Mouse (Mus musculus): ENCODE results near the gene Hoxa6. TPM values are rescaled to one million over a fixed set of nuclear protein-coding genes. Genes with fewer than 3 reads are reported as not detected.

Gene Hoxa6
- polyA plus RNA-seq, 1 experiment: not detected

DNA sequence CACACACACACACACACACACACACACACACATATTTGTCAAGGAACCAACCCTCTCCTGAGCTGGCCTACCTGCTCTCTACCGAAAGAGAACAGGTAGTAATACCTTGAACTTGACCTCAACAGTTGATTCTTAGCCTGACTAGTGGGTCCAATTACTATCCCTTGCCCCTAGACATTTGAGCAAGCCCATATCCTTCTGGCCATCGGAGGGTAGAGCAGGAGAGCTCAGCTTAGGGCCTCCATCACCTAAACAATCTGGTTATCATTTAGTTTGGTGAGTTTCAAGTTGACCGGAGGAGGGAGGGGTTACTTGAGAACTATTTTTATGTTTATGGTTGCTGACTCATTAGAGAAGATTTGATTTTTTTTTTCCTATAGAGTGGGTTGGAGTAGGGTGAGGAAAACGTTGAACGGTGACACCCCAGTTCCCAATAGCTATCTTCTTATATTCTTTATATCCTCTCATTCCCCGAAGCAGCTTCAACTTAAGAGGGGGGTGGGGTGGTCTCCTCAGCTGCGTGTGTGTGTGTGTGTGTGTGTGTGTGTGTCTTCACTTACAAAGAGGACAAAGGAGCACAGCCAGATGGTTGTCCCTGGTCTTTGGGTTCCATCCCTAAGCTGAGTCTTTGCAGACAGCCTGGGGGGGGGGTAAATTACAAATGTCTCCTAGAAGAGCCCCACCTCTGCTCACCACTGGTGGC is 42.8 kb upstream of the Hoxa6 start:
- 7% methylated on average over 7 of the region's 7 CpGs for WGBS
- TF ChIP-seq POLR2A (IDR thresholded peaks at IDR 0.05; ENCODE audit: low read depth, low read length) (no peak), CTCF (IDR thresholded peaks at IDR 0.05; ENCODE audit: extremely low read depth, insufficient read depth, insufficient read length, insufficient replicate concordance) (no peak)
- Histone ChIP-seq H3K27ac (ENCODE audit: insufficient read depth, low read length) (no peak overlapping the region), H3K4me1 (ENCODE audit: control insufficient read depth, insufficient read depth, insufficient read length) (peaks cover 7% of the 10 kb centered on the region), H3K36me3 (ENCODE audit: control insufficient read depth, insufficient read depth, low read length) (no peaks in the 10 kb centered on the region), H3K27me3 (ENCODE audit: control insufficient read depth, insufficient read depth, low read length) (peaks cover 56% of the 10 kb centered on the region), H3K4me3 (ENCODE audit: extremely low read depth, insufficient read depth, insufficient read length) (no peak overlapping the region)
- no peak for DNase-seq (ENCODE audit: low read depth in 1 of 2, low spot score in 2 of 2)

- 15% methylated on average over 4 of the region's 4 CpGs for WGBS
- TF ChIP-seq CTCF (IDR thresholded peaks at IDR 0.05; ENCODE audit: extremely low read depth, insufficient read depth, insufficient read length, insufficient replicate concordance): no peak
- TF ChIP-seq POLR2A (IDR thresholded peaks at IDR 0.05; ENCODE audit: low read depth, low read length): no peak
- Histone ChIP-seq H3K36me3 (ENCODE audit: control insufficient read depth, insufficient read depth, low read length) (no peaks in the 10 kb centered on the region), H3K27me3 (ENCODE audit: control insufficient read depth, insufficient read depth, low read length) (peaks cover 70% of the 10 kb centered on the region), H3K4me1 (ENCODE audit: control insufficient read depth, insufficient read depth, insufficient read length) (peaks cover 14% of the 10 kb centered on the region), H3K27ac (ENCODE audit: insufficient read depth, low read length) (no peak overlapping the region), H3K4me3 (ENCODE audit: extremely low read depth, insufficient read depth, insufficient read length) (no peak overlapping the region)
- DNase-seq (ENCODE audit: low read depth in 1 of 2, low spot score in 2 of 2): no peak
Observed at GRCm38 (mm10) chr6:52249826-52250225, 41.3 kb upstream of the Hoxa6 start.

DNA sequence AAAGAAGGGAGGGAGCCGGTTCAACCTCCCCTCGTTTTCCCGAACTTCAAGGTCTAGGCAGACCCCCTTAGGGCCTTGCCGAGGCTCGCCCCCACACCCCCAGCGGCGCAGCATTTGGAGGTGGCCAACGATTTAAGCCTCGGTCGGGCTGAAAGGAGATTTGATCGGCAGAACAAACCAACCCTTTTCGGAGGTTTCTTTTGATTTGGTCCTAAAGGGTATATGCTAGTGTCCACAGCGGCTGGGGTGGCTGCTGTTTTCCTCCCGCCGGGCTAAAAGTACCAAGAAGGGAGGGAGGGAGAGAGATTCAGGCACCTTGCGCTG is 40.9 kb upstream of the Hoxa6 start:
- H3K4me3 ChIP-seq (ENCODE audit: extremely low read depth, insufficient read depth, insufficient read length): no peak overlapping the region
- WGBS: 3% methylated on average over 16 of the region's 16 CpGs
- H3K27ac ChIP-seq (ENCODE audit: insufficient read depth, low read length): no peak overlapping the region
- H3K27me3 ChIP-seq (ENCODE audit: control insufficient read depth, insufficient read depth, low read length): peaks cover 74% of the 10 kb centered on the region
- TF ChIP-seq CTCF (IDR thresholded peaks at IDR 0.05; ENCODE audit: extremely low read depth, insufficient read depth, insufficient read length, insufficient replicate concordance): no peak
- no peak for TF ChIP-seq POLR2A (IDR thresholded peaks at IDR 0.05; ENCODE audit: low read depth, low read length)
- no peaks in the 10 kb centered on the region for H3K36me3 ChIP-seq (ENCODE audit: control insufficient read depth, insufficient read depth, low read length)
- H3K4me1 ChIP-seq (ENCODE audit: control insufficient read depth, insufficient read depth, insufficient read length): peaks cover 15% of the 10 kb centered on the region
- DNase-seq (ENCODE audit: low read depth in 1 of 2, low spot score in 2 of 2): no peak

GRCm38 (mm10) chr6:52248638-52249414 is 40.3 kb upstream of the Hoxa6 start:
- no peak overlapping the region for H3K27ac ChIP-seq (ENCODE audit: insufficient read depth, low read length)
- TF ChIP-seq CTCF (IDR thresholded peaks at IDR 0.05; ENCODE audit: extremely low read depth, insufficient read depth, insufficient read length, insufficient replicate concordance) (no peak), POLR2A (IDR thresholded peaks at IDR 0.05; ENCODE audit: low read depth, low read length) (no peak)
- H3K4me1 ChIP-seq (ENCODE audit: control insufficient read depth, insufficient read depth, insufficient read length): peaks cover 15% of the 10 kb centered on the region
- H3K27me3 ChIP-seq (ENCODE audit: control insufficient read depth, insufficient read depth, low read length): peaks cover 74% of the 10 kb centered on the region
- DNase-seq (ENCODE audit: low read depth in 1 of 2, low spot score in 2 of 2): no peak
- no peaks in the 10 kb centered on the region for H3K36me3 ChIP-seq (ENCODE audit: control insufficient read depth, insufficient read depth, low read length)
- no peak overlapping the region for H3K4me3 ChIP-seq (ENCODE audit: extremely low read depth, insufficient read depth, insufficient read length)
- WGBS: 6% methylated on average over 27 of the region's 27 CpGs

DNA sequence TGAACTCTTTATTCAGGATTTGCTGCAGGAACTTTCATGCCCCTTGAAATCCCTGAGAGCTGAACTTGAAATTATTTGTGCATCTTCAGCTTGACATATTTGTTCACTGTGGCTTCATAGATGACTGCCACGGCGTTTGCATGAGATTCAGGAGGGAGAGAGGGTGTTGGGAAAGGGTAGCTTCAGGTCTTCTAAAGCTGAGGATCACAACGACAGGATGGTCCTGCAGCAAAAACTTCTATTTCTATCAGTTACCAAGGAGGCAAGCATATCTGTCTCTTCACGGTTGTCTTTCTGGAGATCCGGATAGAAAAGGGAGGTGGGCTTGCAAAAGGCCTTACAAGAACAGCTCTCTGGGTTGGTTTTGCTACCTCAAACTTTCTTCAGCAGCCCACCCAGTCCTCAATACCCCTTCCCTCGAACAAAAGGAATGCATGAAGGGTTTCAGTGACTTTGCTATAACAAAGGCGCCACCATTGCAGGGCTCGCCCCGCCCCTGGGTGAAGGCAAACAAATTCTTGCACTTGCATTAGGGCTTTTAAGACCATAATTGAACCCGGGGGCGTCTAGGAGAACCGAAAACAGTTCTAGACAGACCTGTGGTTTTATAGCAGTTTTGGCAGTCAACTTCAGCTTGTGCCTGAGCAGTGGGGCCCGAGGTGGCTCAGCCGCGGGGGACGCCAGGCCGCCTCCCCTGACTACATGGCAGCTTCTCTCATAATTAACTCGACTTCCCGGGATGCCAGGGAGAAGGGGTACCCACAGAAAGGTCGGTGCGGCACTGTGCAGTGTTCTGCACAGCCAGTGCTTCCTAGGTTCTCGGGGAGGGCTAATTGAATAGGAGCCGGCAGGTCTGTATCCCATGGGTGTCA is 39.5 kb upstream of the Hoxa6 start:
- WGBS: 5% methylated on average over 23 of the region's 23 CpGs
- no peak overlapping the region for H3K27ac ChIP-seq (ENCODE audit: insufficient read depth, low read length)
- no peaks in the 10 kb centered on the region for H3K36me3 ChIP-seq (ENCODE audit: control insufficient read depth, insufficient read depth, low read length)
- peaks cover 15% of the 10 kb centered on the region for H3K4me1 ChIP-seq (ENCODE audit: control insufficient read depth, insufficient read depth, insufficient read length)
- TF ChIP-seq CTCF (IDR thresholded peaks at IDR 0.05; ENCODE audit: extremely low read depth, insufficient read depth, insufficient read length, insufficient replicate concordance) (no peak), POLR2A (IDR thresholded peaks at IDR 0.05; ENCODE audit: low read depth, low read length) (no peak)
- H3K27me3 ChIP-seq (ENCODE audit: control insufficient read depth, insufficient read depth, low read length): peaks cover 71% of the 10 kb centered on the region
- DNase-seq (ENCODE audit: low read depth in 1 of 2, low spot score in 2 of 2): no peak
- no peak overlapping the region for H3K4me3 ChIP-seq (ENCODE audit: extremely low read depth, insufficient read depth, insufficient read length)

- WGBS: 11% methylated on average over 3 of the region's 3 CpGs
- Histone ChIP-seq H3K27me3 (ENCODE audit: control insufficient read depth, insufficient read depth, low read length) (peaks cover 68% of the 10 kb centered on the region), H3K4me1 (ENCODE audit: control insufficient read depth, insufficient read depth, insufficient read length) (peaks cover 15% of the 10 kb centered on the region), H3K36me3 (ENCODE audit: control insufficient read depth, insufficient read depth, low read length) (no peaks in the 10 kb centered on the region), H3K27ac (ENCODE audit: insufficient read depth, low read length) (no peak overlapping the region), H3K4me3 (ENCODE audit: extremely low read depth, insufficient read depth, insufficient read length) (no peak overlapping the region)
- TF ChIP-seq POLR2A (IDR thresholded peaks at IDR 0.05; ENCODE audit: low read depth, low read length): no peak
- TF ChIP-seq CTCF (IDR thresholded peaks at IDR 0.05; ENCODE audit: extremely low read depth, insufficient read depth, insufficient read length, insufficient replicate concordance): no peak
- no peak for DNase-seq (ENCODE audit: low read depth in 1 of 2, low spot score in 2 of 2)
Observed at GRCm38 (mm10) chr6:52246916-52247315, 38.4 kb upstream of the Hoxa6 start.

Measured in spleen, adult 2 months (tissue).